In genomic region chr2:90921178-90921577, GRCm38 (mm10) we compare ENCODE assay signal across 26 mouse cellular contexts. TPM values are rescaled to one million over a fixed set of nuclear protein-coding genes. Genes with fewer than 3 reads are reported as not detected.
DNase-seq lines count a peak whose midpoint lies in the region; ATAC-seq and TF ChIP-seq lines count a peak whose summit lies in the region.
"Had no signal": no experiment of that assay in that cellular context is flagged by ENCODE, and none has a peak within 500 bp of the region (broad histone marks: within the 10 kb centered on the region; RNA-seq: fewer than 3 reads in every experiment).

No protein-coding gene starts in this region.

- TF ChIP-seq POLR2A in embryonic fibroblast, embryonic 13.5 days (IDR thresholded peaks at IDR 0.05; ENCODE audit: low read depth, low read length): 0 out of 2 replicates have a peak, but pooled peaks have one; percentile 4

- 63% methylated on average over 1 of the region's 1 CpGs for WGBS in limb, embryonic 15.5 days
- WGBS in limb, embryonic 10.5 days: 94% methylated on average over 1 of the region's 1 CpGs
- WGBS in stomach, embryonic 16.5 days: 77% methylated on average over 1 of the region's 1 CpGs

- TF ChIP-seq CTCF in embryonic fibroblast, embryonic 13.5 days (IDR thresholded peaks at IDR 0.05; ENCODE audit: borderline replicate concordance, insufficient read depth, low read length): no peak

- H3K27ac ChIP-seq in limb, embryonic 15.5 days: peak overlapping the region; percentile 11; the same call in 1 of the 2 replicates
- no peak overlapping the region for H3K27ac ChIP-seq in limb, embryonic 10.5 days
- peak overlapping the region; percentile 63 for H3K27ac ChIP-seq in embryonic fibroblast, embryonic 13.5 days (ENCODE audit: insufficient read depth, low read length)
- H3K27ac ChIP-seq in stomach, embryonic 16.5 days (ENCODE audit: low read length): peak overlapping the region; percentile 18; the same call in 1 of the 2 replicates
- H3K27ac ChIP-seq: embryonic facial prominence, embryonic 12.5 days; forebrain, embryonic 15.5 days; heart, embryonic 10.5 days; hindbrain, embryonic 15.5 days; intestine, embryonic 15.5 days; liver, embryonic 12.5 days; midbrain, embryonic 13.5 days had no signal

- no peak overlapping the region for H3K9ac ChIP-seq in limb, embryonic 15.5 days
- no peak overlapping the region for H3K9ac ChIP-seq in stomach, embryonic 16.5 days (ENCODE audit: low read length)
- H3K9ac ChIP-seq: embryonic facial prominence, embryonic 12.5 days; forebrain, embryonic 15.5 days; hindbrain, embryonic 15.5 days; intestine, embryonic 15.5 days; liver, embryonic 12.5 days; lung, embryonic 14.5 days; midbrain, embryonic 13.5 days had no signal

- H3K4me1 ChIP-seq in limb, embryonic 15.5 days: peaks cover 8% of the 10 kb centered on the region
- peaks cover 20% of the 10 kb centered on the region for H3K4me1 ChIP-seq in limb, embryonic 10.5 days
- peaks cover 8% of the 10 kb centered on the region for H3K4me1 ChIP-seq in embryonic fibroblast, embryonic 13.5 days (ENCODE audit: control insufficient read depth, insufficient read depth, low read length)
- peaks cover 5% of the 10 kb centered on the region for H3K4me1 ChIP-seq in stomach, embryonic 16.5 days (ENCODE audit: control insufficient read depth, insufficient read depth, low read length)

- H3K9me3 ChIP-seq in limb, embryonic 15.5 days: no peaks in the 10 kb centered on the region
- H3K9me3 ChIP-seq in limb, embryonic 10.5 days (replicated peaks): no peaks in the 10 kb centered on the region
- no peaks in the 10 kb centered on the region for H3K9me3 ChIP-seq in stomach, embryonic 16.5 days (replicated peaks; ENCODE audit: control insufficient read depth, low read length)
- H3K9me3 ChIP-seq: embryonic facial prominence, embryonic 12.5 days; forebrain, embryonic 15.5 days; heart, embryonic 10.5 days; hindbrain, embryonic 15.5 days; intestine, embryonic 15.5 days; liver, embryonic 12.5 days; megakaryocyte, embryonic 14.5 days; midbrain, embryonic 13.5 days had no signal

- no peak for ATAC-seq in limb, embryonic 15.5 days (ENCODE audit: insufficient number of reproducible peaks, low FRiP score, low TSS enrichment, low read depth)
- ATAC-seq in stomach, embryonic 16.5 days (ENCODE audit: insufficient read depth, low FRiP score): no peak
- ATAC-seq: forebrain, embryonic 15.5 days; intestine, embryonic 15.5 days; liver, embryonic 12.5 days; midbrain, embryonic 13.5 days; Patski had no signal

- peak; percentile 9 for DNase-seq in gastrocnemius, postnatal 14 days
- no peak for DNase-seq in gastrocnemius, postnatal 10 days
- no peak for DNase-seq in limb, embryonic 10.5 days (ENCODE audit: low spot score)
- DNase-seq in spleen, postnatal 36 days (ENCODE audit: low spot score in 2 of 2): no peak
- no peak for DNase-seq in layer of hippocampus, postnatal 10 days (ENCODE audit: low spot score in 2 of 2)
- DNase-seq: cerebellum, adult 11 months; cerebellum, postnatal 10 days; gastrocnemius, postnatal 36 days; kidney, adult 9 months; lung, embryonic 14.5 days; right cerebral cortex, postnatal 14 days; thymus, postnatal 25 days had no signal

- H3K36me3 ChIP-seq in limb, embryonic 15.5 days: no peaks in the 10 kb centered on the region
- H3K36me3 ChIP-seq in limb, embryonic 10.5 days: no peaks in the 10 kb centered on the region
- no peaks in the 10 kb centered on the region for H3K36me3 ChIP-seq in stomach, embryonic 16.5 days (ENCODE audit: control insufficient read depth, insufficient read depth, low read length)
- H3K36me3 ChIP-seq: embryonic facial prominence, embryonic 12.5 days; forebrain, embryonic 15.5 days; heart, embryonic 10.5 days; hindbrain, embryonic 15.5 days; intestine, embryonic 15.5 days; liver, embryonic 12.5 days; midbrain, embryonic 13.5 days had no signal

- H3K27me3 ChIP-seq in limb, embryonic 15.5 days: no peaks in the 10 kb centered on the region
- H3K27me3 ChIP-seq in limb, embryonic 10.5 days (ENCODE audit: low read depth, poor library complexity, severe bottlenecking): no peaks in the 10 kb centered on the region
- no peaks in the 10 kb centered on the region for H3K27me3 ChIP-seq in stomach, embryonic 16.5 days (ENCODE audit: control insufficient read depth, insufficient read depth, low read length)
- H3K27me3 ChIP-seq: embryonic facial prominence, embryonic 12.5 days; forebrain, embryonic 15.5 days; hindbrain, embryonic 15.5 days; intestine, embryonic 15.5 days; liver, embryonic 12.5 days; midbrain, embryonic 13.5 days; Patski had no signal

- intact Hi-C loops in gastrocnemius, postnatal 14 days (cut with DNase I; ENCODE audit: low total_unique reads): no loop called here

- no peak overlapping the region for H3K4me3 ChIP-seq in limb, embryonic 15.5 days
- H3K4me3 ChIP-seq in limb, embryonic 10.5 days: no peak overlapping the region
- no peak overlapping the region for H3K4me3 ChIP-seq in embryonic fibroblast, embryonic 13.5 days (ENCODE audit: insufficient read depth, low read length)
- H3K4me3 ChIP-seq in stomach, embryonic 16.5 days (replicated peaks; ENCODE audit: low read length): no peak overlapping the region
- H3K4me3 ChIP-seq: embryonic facial prominence, embryonic 12.5 days; forebrain, embryonic 15.5 days; heart, embryonic 10.5 days; hindbrain, embryonic 15.5 days; intestine, embryonic 15.5 days; liver, embryonic 12.5 days; megakaryocyte, embryonic 14.5 days; midbrain, embryonic 13.5 days had no signal

- no peak overlapping the region for H3K4me2 ChIP-seq in limb, embryonic 15.5 days
- H3K4me2 ChIP-seq in stomach, embryonic 16.5 days (ENCODE audit: low read depth, low read length): no peak overlapping the region
- H3K4me2 ChIP-seq: embryonic facial prominence, embryonic 12.5 days; forebrain, embryonic 15.5 days; hindbrain, embryonic 15.5 days; intestine, embryonic 15.5 days; liver, embryonic 12.5 days; lung, embryonic 14.5 days; midbrain, embryonic 13.5 days had no signal

RNA-seq across cellular contexts. Expression of gene Ndufs3, which starts 16.6 kb away (rescaled TPM):
- 100 to 1,000 TPM; 444 to 537 TPM for total RNA-seq in gastrocnemius, postnatal 14 days (2021)
- 100 to 1,000 TPM; 406 to 473 TPM for total RNA-seq in gastrocnemius, postnatal 10 days (2021)
- 199 and 219 TPM in 2 replicates for polyA plus RNA-seq in limb, embryonic 15.5 days (2015; fragmentation: Nextera tagmentation; extraction: Ambion mirVana)
- 216 and 220 TPM in 2 replicates for polyA plus RNA-seq in limb, embryonic 10.5 days (2016; fragmentation: Nextera tagmentation; extraction: Ambion mirVana)
- polyA plus RNA-seq in embryonic fibroblast, embryonic 13.5 days (2011; ENCODE audit: insufficient read length, low read depth, missing spikeins): 99.4 and 118 TPM in 2 replicates
- 221 and 234 TPM in 2 replicates for polyA plus RNA-seq in stomach, embryonic 16.5 days (2015; fragmentation: Nextera tagmentation; extraction: Ambion mirVana)
- 100 to 1,000 TPM; 224 to 227 TPM for total RNA-seq in layer of hippocampus, postnatal 10 days (2021)

RNA-seq across cellular contexts. Expression of gene Kbtbd4, which starts 16.6 kb away (rescaled TPM):
- total RNA-seq in gastrocnemius, postnatal 14 days (2021): 10 to 100 TPM; 12.9 to 14.5 TPM
- 10 to 100 TPM; 14.9 to 20.1 TPM for total RNA-seq in gastrocnemius, postnatal 10 days (2021)
- 34.7 and 36.4 TPM in 2 replicates for polyA plus RNA-seq in limb, embryonic 15.5 days (2015; fragmentation: Nextera tagmentation; extraction: Ambion mirVana)
- polyA plus RNA-seq in limb, embryonic 10.5 days (2016; fragmentation: Nextera tagmentation; extraction: Ambion mirVana): 52.0 and 63.6 TPM in 2 replicates
- 18.2 and 21.9 TPM in 2 replicates for polyA plus RNA-seq in embryonic fibroblast, embryonic 13.5 days (2011; ENCODE audit: insufficient read length, low read depth, missing spikeins)
- 29.7 and 32.4 TPM in 2 replicates for polyA plus RNA-seq in stomach, embryonic 16.5 days (2015; fragmentation: Nextera tagmentation; extraction: Ambion mirVana)
- total RNA-seq in layer of hippocampus, postnatal 10 days (2021): 10 to 100 TPM; 30.9 to 34.9 TPM

RNA-seq across cellular contexts. Expression of gene Celf1, which starts 19.0 kb away (rescaled TPM):
- 10 to 100 TPM; 40.7 to 44.0 TPM for total RNA-seq in gastrocnemius, postnatal 14 days (2021)
- 10 to 100 TPM; 54.1 to 61.9 TPM for total RNA-seq in gastrocnemius, postnatal 10 days (2021)
- polyA plus RNA-seq in limb, embryonic 15.5 days (2015; fragmentation: Nextera tagmentation; extraction: Ambion mirVana): 56.9 and 61.2 TPM in 2 replicates
- polyA plus RNA-seq in limb, embryonic 10.5 days (2016; fragmentation: Nextera tagmentation; extraction: Ambion mirVana): 139 and 150 TPM in 2 replicates
- polyA plus RNA-seq in embryonic fibroblast, embryonic 13.5 days (2011; ENCODE audit: insufficient read length, low read depth, missing spikeins): 80.6 and 90.6 TPM in 2 replicates
- polyA plus RNA-seq in stomach, embryonic 16.5 days (2015; fragmentation: Nextera tagmentation; extraction: Ambion mirVana): 74.3 and 81.5 TPM in 2 replicates
- 100 to 1,000 TPM; 109 to 116 TPM for total RNA-seq in layer of hippocampus, postnatal 10 days (2021)

RNA-seq across cellular contexts. Expression of gene C1qtnf4, which starts 35.5 kb away (rescaled TPM):
- total RNA-seq in gastrocnemius, postnatal 14 days (2021): 1 to 10 TPM; 5.0 to 6.5 TPM
- 1 to 10 TPM; 7.1 to 8.5 TPM for total RNA-seq in gastrocnemius, postnatal 10 days (2021)
- polyA plus RNA-seq in limb, embryonic 15.5 days (2015; fragmentation: Nextera tagmentation; extraction: Ambion mirVana): 18.9 and 25.6 TPM in 2 replicates
- 3.2 and 5.5 TPM in 2 replicates for polyA plus RNA-seq in limb, embryonic 10.5 days (2016; fragmentation: Nextera tagmentation; extraction: Ambion mirVana)
- polyA plus RNA-seq in embryonic fibroblast, embryonic 13.5 days (2011; ENCODE audit: insufficient read length, low read depth, missing spikeins): 0.77 and 0.81 TPM in 2 replicates
- polyA plus RNA-seq in stomach, embryonic 16.5 days (2015; fragmentation: Nextera tagmentation; extraction: Ambion mirVana): 5.3 and 5.7 TPM in 2 replicates
- 100 to 1,000 TPM; 157 to 186 TPM for total RNA-seq in layer of hippocampus, postnatal 10 days (2021)
- total RNA-seq: hematopoietic stem cell, adult 5-6 weeks; monocyte, adult 5-6 weeks had no signal
